ENCODE assay signal across 16 mouse cellular contexts in genomic region chr2:115119429-115120205, GRCm38 (mm10).
A peak's percentile ranks its signal among the peaks of the same experiment; 100 is the strongest.
DNase-seq lines count a peak whose midpoint lies in the region; ATAC-seq and TF ChIP-seq lines count a peak whose summit lies in the region.
"Had no signal": no experiment of that assay in that cellular context is flagged by ENCODE, and none has a peak within 500 bp of the region (broad histone marks: within the 10 kb centered on the region; RNA-seq: fewer than 3 reads in every experiment).

No protein-coding gene starts in this region.

- DNase-seq in hindbrain, embryonic 10.5 days (ENCODE audit: low spot score): no peak
- peak; percentile 91 for DNase-seq in brain, embryonic 14.5 days (ENCODE audit: low read depth)
- peak; percentile 66 for DNase-seq in kidney, postnatal 10 days
- no peak for DNase-seq in midbrain, embryonic 10.5 days (ENCODE audit: low spot score)
- no peak for DNase-seq in cerebellum, adult 9-11 months
- no peak for DNase-seq in gastrocnemius, postnatal 10 days
- DNase-seq: adrenal gland, adult 8-10 months; cerebellum, adult 11-12 months; embryo, embryonic 11 days; heart, adult 18-20 months; right cerebral cortex, postnatal 4 days; thymus, adult 18-20 months had no signal

- no peaks in the 10 kb centered on the region for H3K27me3 ChIP-seq in hindbrain, embryonic 10.5 days (ENCODE audit: insufficient read depth, poor library complexity, severe bottlenecking)
- H3K27me3 ChIP-seq in hindbrain, embryonic 16.5 days (replicated peaks; ENCODE audit: control insufficient read depth, insufficient read depth, low read length): no peaks in the 10 kb centered on the region
- no peaks in the 10 kb centered on the region for H3K27me3 ChIP-seq in midbrain, embryonic 10.5 days (ENCODE audit: low read depth, poor library complexity, severe bottlenecking)
- H3K27me3 ChIP-seq: hindbrain, embryonic 15.5 days had no signal

- ATAC-seq in hindbrain, embryonic 16.5 days: no peak
- no peak for ATAC-seq in megakaryocyte, adult 5-6 weeks (ENCODE audit: poor library complexity, severe bottlenecking)

- peak; percentile 12; the same call in 1 of the 2 replicates for TF ChIP-seq CTCF in brain, embryonic 14.5 days (IDR thresholded peaks at IDR 0.05; ENCODE audit: borderline replicate concordance, extremely low read depth, insufficient read depth, insufficient read length)

- no peaks in the 10 kb centered on the region for H3K36me3 ChIP-seq in hindbrain, embryonic 10.5 days
- no peaks in the 10 kb centered on the region for H3K36me3 ChIP-seq in hindbrain, embryonic 16.5 days (ENCODE audit: control insufficient read depth, insufficient read depth, low read length)
- no peaks in the 10 kb centered on the region for H3K36me3 ChIP-seq in midbrain, embryonic 10.5 days
- H3K36me3 ChIP-seq: hindbrain, embryonic 15.5 days; limb, embryonic 10.5 days had no signal

- no peak overlapping the region for H3K4me2 ChIP-seq in hindbrain, embryonic 16.5 days (ENCODE audit: low read length)
- H3K4me2 ChIP-seq: hindbrain, embryonic 15.5 days had no signal

- H3K9me3 ChIP-seq in hindbrain, embryonic 10.5 days: no peaks in the 10 kb centered on the region
- no peaks in the 10 kb centered on the region for H3K9me3 ChIP-seq in hindbrain, embryonic 16.5 days (ENCODE audit: control insufficient read depth, low read length)
- H3K9me3 ChIP-seq in midbrain, embryonic 10.5 days (replicated peaks): no peaks in the 10 kb centered on the region
- H3K9me3 ChIP-seq: hindbrain, embryonic 15.5 days; limb, embryonic 10.5 days had no signal

- H3K4me1 ChIP-seq in hindbrain, embryonic 10.5 days (replicated peaks): peaks cover 8% of the 10 kb centered on the region
- H3K4me1 ChIP-seq in hindbrain, embryonic 16.5 days (ENCODE audit: control insufficient read depth, insufficient read depth, low read depth, low read length): no peaks in the 10 kb centered on the region
- H3K4me1 ChIP-seq in midbrain, embryonic 10.5 days: peaks cover 16% of the 10 kb centered on the region
- H3K4me1 ChIP-seq: hindbrain, embryonic 15.5 days; limb, embryonic 10.5 days had no signal

- H3K27ac ChIP-seq in hindbrain, embryonic 10.5 days: 0 out of 2 replicates have a peak overlapping the region, but pooled peaks have one; percentile 30
- H3K27ac ChIP-seq in hindbrain, embryonic 16.5 days (ENCODE audit: low read depth, low read length): no peak overlapping the region
- peak overlapping the region; percentile 71; the same call in 1 of the 2 replicates for H3K27ac ChIP-seq in midbrain, embryonic 10.5 days (replicated peaks)
- H3K27ac ChIP-seq: hindbrain, embryonic 15.5 days; limb, embryonic 10.5 days had no signal

- H3K9ac ChIP-seq in hindbrain, embryonic 16.5 days (ENCODE audit: low read depth, low read length): no peak overlapping the region
- H3K9ac ChIP-seq: hindbrain, embryonic 15.5 days had no signal

- WGBS in hindbrain, embryonic 10.5 days: 75% methylated on average over 9 of the region's 9 CpGs
- WGBS in hindbrain, embryonic 16.5 days: 70% methylated on average over 9 of the region's 9 CpGs
- WGBS in midbrain, embryonic 10.5 days: 75% methylated on average over 9 of the region's 9 CpGs

- H3K4me3 ChIP-seq in hindbrain, embryonic 10.5 days: no peak overlapping the region
- H3K4me3 ChIP-seq in hindbrain, embryonic 16.5 days (ENCODE audit: low read length): no peak overlapping the region
- H3K4me3 ChIP-seq in midbrain, embryonic 10.5 days: no peak overlapping the region
- H3K4me3 ChIP-seq: hindbrain, embryonic 15.5 days; limb, embryonic 10.5 days had no signal

- no peak for TF ChIP-seq POLR2A in brain, embryonic 14.5 days (IDR thresholded peaks at IDR 0.05; ENCODE audit: borderline replicate concordance, extremely low read depth, insufficient read depth, insufficient read length, poor library complexity, severe bottlenecking)

Comparison
In these comparisons a context has a peak if more than half of its experiments do, and no peak if none do; other contexts are left out.
1. DNase-seq: peak in brain, embryonic 14.5 days (single experiment) and kidney, postnatal 10 days (single experiment); none in hindbrain, embryonic 10.5 days (single experiment), midbrain, embryonic 10.5 days (single experiment), cerebellum, adult 9-11 months (single experiment) and gastrocnemius, postnatal 10 days (single experiment).